In genomic region chr8:121762999-121763699, GRCm38 (mm10) we compare ENCODE assay signal across 16 mouse cellular contexts. TPM values are rescaled to one million over a fixed set of nuclear protein-coding genes. Genes with fewer than 3 reads are reported as not detected.
A peak's percentile ranks its signal among the peaks of the same experiment; 100 is the strongest.
DNase-seq lines count a peak whose midpoint lies in the region; ATAC-seq lines count a peak whose summit lies in the region.
"Had no signal": no experiment of that assay in that cellular context is flagged by ENCODE, and none has a peak within 500 bp of the region (broad histone marks: within the 10 kb centered on the region; RNA-seq: fewer than 3 reads in every experiment).

No protein-coding gene starts in this region.

- H3K9me3 ChIP-seq in midbrain, embryonic 14.5 days (ENCODE audit: control insufficient read depth, low read length) = no peaks in the 10 kb centered on the region
- H3K9me3 ChIP-seq in midbrain, embryonic 10.5 days (replicated peaks) = no peaks in the 10 kb centered on the region
- H3K9me3 ChIP-seq: heart, embryonic 12.5 days; liver, embryonic 13.5 days; midbrain, embryonic 12.5 days had no signal

- no peaks in the 10 kb centered on the region for H3K4me1 ChIP-seq in midbrain, embryonic 14.5 days (ENCODE audit: control insufficient read depth, insufficient read depth, low read length)
- H3K4me1 ChIP-seq in midbrain, embryonic 10.5 days = no peaks in the 10 kb centered on the region
- H3K4me1 ChIP-seq: heart, embryonic 12.5 days; liver, embryonic 13.5 days had no signal

- ATAC-seq in cerebellum, adult (ENCODE audit: insufficient number of reproducible peaks, low FRiP score, low TSS enrichment) = no peak
- ATAC-seq in midbrain, embryonic 14.5 days (ENCODE audit: low FRiP score, low TSS enrichment) = no peak
- ATAC-seq: lung, postnatal 0 days had no signal

- H3K36me3 ChIP-seq in midbrain, embryonic 14.5 days (ENCODE audit: control insufficient read depth, insufficient read depth, low read length) = no peaks in the 10 kb centered on the region
- H3K36me3 ChIP-seq in midbrain, embryonic 10.5 days = no peaks in the 10 kb centered on the region
- H3K36me3 ChIP-seq: heart, embryonic 12.5 days; liver, embryonic 13.5 days; midbrain, embryonic 12.5 days had no signal

- no peaks in the 10 kb centered on the region for H3K27me3 ChIP-seq in midbrain, embryonic 14.5 days (ENCODE audit: control insufficient read depth, insufficient read depth, low read length)
- no peaks in the 10 kb centered on the region for H3K27me3 ChIP-seq in midbrain, embryonic 10.5 days (ENCODE audit: low read depth, poor library complexity, severe bottlenecking)
- H3K27me3 ChIP-seq: liver, embryonic 13.5 days had no signal

- DNase-seq in cerebellum, postnatal 10 days = peak; percentile 59 to 60
- DNase-seq in midbrain, embryonic 14.5 days = peak; percentile 36
- no peak for DNase-seq in midbrain, embryonic 10.5 days (ENCODE audit: low spot score)
- DNase-seq in forelimb bud, embryonic 11.5 days (ENCODE audit: low read depth, low spot score) = peak; percentile 20
- DNase-seq in retina, embryonic 14.5 days (ENCODE audit: low spot score) = peak; percentile 34
- no peak for DNase-seq in ovary, postnatal 14 days (ENCODE audit: low spot score)
- no peak for DNase-seq in thymus, postnatal 25 days
- DNase-seq: cerebellum, adult 8-10 months; gastrocnemius, postnatal 25 days; kidney, adult 8-10 months; liver, embryonic 13.5 days had no signal

- WGBS in midbrain, embryonic 14.5 days = 61% methylated on average over 7 of the region's 7 CpGs
- 70% methylated on average over 7 of the region's 7 CpGs for WGBS in midbrain, embryonic 10.5 days

- H3K4me3 ChIP-seq in midbrain, embryonic 14.5 days (replicated peaks; ENCODE audit: low read depth, low read length) = no peak overlapping the region
- no peak overlapping the region for H3K4me3 ChIP-seq in midbrain, embryonic 10.5 days
- H3K4me3 ChIP-seq: heart, embryonic 12.5 days; liver, embryonic 13.5 days; midbrain, embryonic 12.5 days had no signal

- no peak overlapping the region for H3K27ac ChIP-seq in midbrain, embryonic 14.5 days (replicated peaks; ENCODE audit: low read depth, low read length)
- H3K27ac ChIP-seq in midbrain, embryonic 10.5 days (replicated peaks) = no peak overlapping the region
- H3K27ac ChIP-seq: liver, embryonic 13.5 days; midbrain, embryonic 12.5 days had no signal

- H3K4me2 ChIP-seq in midbrain, embryonic 14.5 days (ENCODE audit: low read length) = no peak overlapping the region
- H3K4me2 ChIP-seq: heart, embryonic 12.5 days; liver, embryonic 13.5 days; midbrain, embryonic 12.5 days had no signal

- H3K9ac ChIP-seq in midbrain, embryonic 14.5 days (replicated peaks; ENCODE audit: low read length) = no peak overlapping the region
- H3K9ac ChIP-seq: heart, embryonic 12.5 days; liver, embryonic 13.5 days; midbrain, embryonic 12.5 days had no signal

RNA-seq across cellular contexts. Expression of gene Jph3, which starts 33.7 kb away (rescaled TPM):
- polyA plus RNA-seq in midbrain, embryonic 14.5 days (2014; fragmentation: Nextera tagmentation; extraction: Ambion mirVana) = 73.5 and 86.4 TPM in 2 replicates
- polyA plus RNA-seq in midbrain, embryonic 10.5 days (2016; fragmentation: Nextera tagmentation; extraction: Ambion mirVana) = 11.9 and 18.7 TPM in 2 replicates
- polyA plus RNA-seq: thymus, postnatal 0 days had no signal

Comparison
In these comparisons a context has a peak if more than half of its experiments do, and no peak if none do; other contexts are left out.
1. DNase-seq: peak in cerebellum, postnatal 10 days (2 of 2), midbrain, embryonic 14.5 days (single experiment), forelimb bud, embryonic 11.5 days (single experiment) and retina, embryonic 14.5 days (single experiment); none in midbrain, embryonic 10.5 days (single experiment), ovary, postnatal 14 days (single experiment) and thymus, postnatal 25 days (single experiment).